Mouse (Mus musculus) adrenal gland, adult 2 months (tissue): ENCODE data around the gene Slc16a14. TPM values are rescaled to one million over a fixed set of nuclear protein-coding genes. Genes with fewer than 3 reads are reported as not detected.

Experiments used
- DNase-seq: peaks from one replicate; pipeline ENCODE4 v3.0.0; 2021
- polyA plus RNA-seq: library from polyadenylated mRNA; depleted of rRNA; stranded (reverse); fragments of >200 nt; gene quantifications from 2 replicates; pipeline ENCODE4 v1.2.3, GENCODE M21; 2012
- total RNA-seq, 2 experiments: library from RNA; stranded (reverse); gene quantifications; 2 replicates each; pipeline ENCODE4 v1.2.3; 2021

The Slc16a14 gene
- total and polyA plus RNA-seq, 3 experiments, result 0.37 to 18.7 (median 0.81) TPM

- no peak for DNase-seq
Measured at GRCm38 (mm10) chr1:84910177-84910804, 24.6 kb downstream of the Slc16a14 start.

DNA sequence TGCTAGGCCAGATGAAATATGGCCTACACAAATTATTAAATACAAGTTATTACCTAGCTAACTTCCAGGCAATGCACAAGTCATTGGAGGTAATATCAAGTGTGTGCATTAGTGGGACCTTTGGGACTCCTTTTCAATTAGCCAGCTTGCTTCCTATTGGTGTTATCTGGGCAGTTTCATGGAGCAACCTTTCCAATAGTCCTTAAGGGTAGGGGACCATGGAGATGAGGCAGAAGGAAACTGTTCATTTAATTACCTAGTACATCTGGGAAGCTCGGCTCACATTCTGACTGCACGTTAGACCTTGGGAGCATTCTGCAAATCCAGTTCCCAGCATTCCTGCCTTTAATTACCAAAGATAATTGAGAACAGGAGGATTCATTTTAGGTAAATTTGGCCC is 30.5 kb downstream of the Slc16a14 start:
- DNase-seq, result no peak

GRCm38 (mm10) chr1:84899156-84899555 is 35.8 kb downstream of the Slc16a14 start:
- peak; percentile 48 for DNase-seq

- no peak for DNase-seq
Measured at GRCm38 (mm10) chr1:84897364-84897763, 37.6 kb downstream of the Slc16a14 start.

DNA sequence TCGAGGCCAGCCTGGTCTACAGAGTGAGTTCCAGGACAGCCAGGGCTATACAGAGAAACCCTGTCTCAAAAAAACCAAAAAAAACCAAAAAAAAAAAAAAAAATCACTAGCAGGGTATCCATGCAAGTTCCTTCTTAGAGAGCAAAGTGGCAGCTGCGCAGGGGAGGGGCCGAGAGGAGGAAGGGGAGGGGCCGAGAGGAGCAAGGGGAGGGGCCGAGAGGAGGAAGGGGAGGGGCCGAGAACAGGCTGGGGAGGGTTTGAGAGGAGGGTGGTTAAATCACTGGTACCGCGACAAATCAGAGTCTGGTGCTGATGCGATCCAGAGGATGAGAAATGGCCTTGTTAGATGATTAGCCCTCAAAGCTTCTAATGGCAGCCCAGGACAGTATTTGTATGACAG is 43.2 kb downstream of the Slc16a14 start:
- no peak for DNase-seq

DNA sequence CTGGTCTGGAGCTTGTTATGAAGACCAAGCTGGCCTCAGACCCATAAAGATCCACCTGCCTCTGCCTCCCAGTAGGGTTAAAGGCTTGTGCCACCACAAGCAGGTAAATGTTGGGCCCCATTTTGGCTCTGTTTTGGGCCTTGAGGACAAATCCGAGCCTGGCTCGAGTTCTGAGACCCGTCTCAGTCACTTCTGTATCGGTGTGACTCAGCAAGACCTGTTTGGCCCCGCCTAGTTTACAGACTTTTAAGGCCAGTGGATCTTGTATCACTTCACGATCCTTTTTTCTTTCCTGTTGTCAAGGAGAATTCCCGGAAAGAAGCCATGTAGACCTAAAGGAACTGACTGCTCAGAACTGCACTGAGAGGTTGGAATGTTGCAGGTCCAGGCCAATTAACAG is 44.4 kb downstream of the Slc16a14 start:
- no peak for DNase-seq

DNA sequence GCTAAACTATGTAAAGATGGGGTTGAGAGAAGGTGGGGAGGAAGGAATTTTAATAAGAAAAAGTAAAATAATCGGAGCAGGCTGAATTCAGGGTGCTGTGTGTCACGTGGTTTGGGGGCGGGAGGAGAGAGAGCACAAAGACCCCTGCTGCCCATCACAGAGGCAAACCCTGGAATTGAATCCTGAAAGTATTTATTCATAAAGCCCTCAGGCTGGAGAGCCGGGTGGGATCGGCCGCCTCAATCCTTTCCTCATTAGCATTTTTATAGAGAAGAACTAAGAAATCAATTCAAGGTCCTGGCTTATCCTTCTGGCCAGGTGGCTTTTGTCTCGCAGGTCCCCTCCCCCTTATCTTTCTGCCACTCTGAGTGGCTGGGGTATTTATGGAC is 44.9 kb downstream of the Slc16a14 start:
- no peak for DNase-seq

GRCm38 (mm10) chr1:84889330-84890004 is 45.5 kb downstream of the Slc16a14 start:
- DNase-seq, result no peak

GRCm38 (mm10) chr1:84885921-84886320 is 49.0 kb downstream of the Slc16a14 start:
- DNase-seq, result no peak

DNA sequence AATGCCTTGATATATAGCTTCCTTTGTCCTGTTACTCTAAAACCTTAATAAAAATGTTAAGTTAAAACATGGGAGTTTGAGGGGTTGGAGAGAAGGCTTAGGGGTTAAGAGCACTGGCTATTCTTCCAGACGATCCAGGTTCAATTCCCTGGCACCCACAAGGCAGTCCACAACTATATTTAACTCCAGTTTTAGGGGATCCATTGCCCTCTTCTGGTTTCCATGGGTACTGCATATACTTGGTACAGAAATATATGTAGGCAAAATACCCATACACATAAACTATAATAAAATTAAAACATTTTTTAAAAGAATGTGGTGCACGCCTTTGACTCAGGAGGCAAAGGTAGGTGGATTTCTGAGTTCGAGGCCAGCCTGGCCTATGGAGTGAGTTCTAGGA is 49.8 kb downstream of the Slc16a14 start:
- DNase-seq, result no peak

GRCm38 (mm10) chr1:84883889-84884288 is 51.0 kb downstream of the Slc16a14 start:
- no peak for DNase-seq

DNA sequence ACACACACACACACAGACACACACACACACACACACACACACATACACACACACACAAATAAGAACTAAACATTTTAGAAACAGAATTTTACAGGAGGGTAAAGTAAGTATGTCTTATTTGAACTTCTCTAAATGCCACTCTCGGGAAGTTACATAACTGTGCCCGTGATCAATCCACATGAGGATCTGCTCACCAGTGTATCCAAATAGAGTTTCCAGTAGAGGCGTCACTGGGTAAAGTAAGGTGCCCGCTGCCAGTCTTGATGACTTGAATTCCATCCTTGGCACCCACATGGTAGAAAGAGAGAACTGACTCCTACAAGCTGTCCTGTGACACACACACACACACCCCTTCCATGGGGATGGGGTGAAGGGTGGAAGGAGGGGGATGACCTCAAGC is 52.0 kb downstream of the Slc16a14 start:
- no peak for DNase-seq

DNA sequence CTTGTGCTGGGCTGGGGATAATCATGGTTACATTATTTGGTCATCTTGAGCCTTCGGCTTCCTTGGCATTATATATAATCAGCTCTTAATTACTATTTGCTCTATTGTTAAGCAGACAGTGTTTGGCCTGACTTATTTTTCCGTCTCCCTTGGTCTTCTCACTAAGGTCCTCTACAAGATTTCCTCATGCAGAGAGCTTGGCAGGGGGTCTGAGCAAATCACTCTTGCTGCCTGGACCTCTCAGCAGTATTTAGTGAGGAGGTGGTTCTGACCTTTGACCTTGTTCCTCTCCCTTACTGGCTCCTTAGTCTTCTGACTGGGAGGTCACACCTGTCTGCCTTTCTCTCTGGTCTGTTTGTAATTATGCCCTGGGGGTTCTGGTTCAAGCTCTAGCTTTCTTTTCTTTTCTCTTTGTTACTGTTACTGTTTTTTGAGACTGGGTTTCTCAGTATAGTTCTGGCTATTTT is 52.8 kb downstream of the Slc16a14 start:
- DNase-seq, result no peak

DNA sequence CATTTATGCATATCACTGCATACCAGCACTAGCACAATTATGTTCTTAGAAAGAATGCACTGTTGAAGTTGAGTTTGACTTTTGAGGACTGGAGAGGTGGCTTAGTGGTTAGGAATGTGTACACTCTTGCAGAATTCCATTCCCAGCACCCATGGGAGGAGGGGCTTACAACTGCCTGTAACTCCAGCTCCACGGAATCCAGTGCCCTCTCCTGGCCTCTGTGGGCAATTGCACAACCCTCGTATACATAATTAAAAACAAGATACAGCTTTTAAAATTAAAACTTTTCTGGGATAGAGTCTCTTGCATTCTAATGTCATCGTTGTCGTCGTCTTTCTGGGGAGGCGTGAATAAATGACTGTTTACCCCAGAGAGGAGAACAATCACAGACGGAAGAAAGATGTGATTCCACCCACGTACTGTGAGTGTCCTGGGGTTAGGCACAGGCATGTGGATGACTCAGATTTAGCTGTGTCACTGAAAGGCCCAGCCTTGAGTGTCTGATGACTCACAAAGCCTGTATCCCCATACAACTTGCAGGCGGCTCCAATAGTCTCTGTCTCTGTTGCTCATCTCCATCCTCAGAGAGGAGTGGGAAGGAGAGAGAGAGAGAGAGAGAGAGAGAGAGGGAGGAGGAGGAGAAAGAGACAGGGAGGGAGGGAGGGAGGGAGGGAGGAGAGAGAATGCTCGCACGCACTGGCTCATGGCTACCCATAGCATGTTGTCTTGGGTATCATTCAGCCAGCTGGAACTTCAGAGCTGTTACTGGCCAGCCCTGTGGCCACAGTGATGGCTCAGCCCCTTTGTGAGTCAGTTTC is 53.5 kb downstream of the Slc16a14 start:
- DNase-seq, result peak; percentile 84

DNA sequence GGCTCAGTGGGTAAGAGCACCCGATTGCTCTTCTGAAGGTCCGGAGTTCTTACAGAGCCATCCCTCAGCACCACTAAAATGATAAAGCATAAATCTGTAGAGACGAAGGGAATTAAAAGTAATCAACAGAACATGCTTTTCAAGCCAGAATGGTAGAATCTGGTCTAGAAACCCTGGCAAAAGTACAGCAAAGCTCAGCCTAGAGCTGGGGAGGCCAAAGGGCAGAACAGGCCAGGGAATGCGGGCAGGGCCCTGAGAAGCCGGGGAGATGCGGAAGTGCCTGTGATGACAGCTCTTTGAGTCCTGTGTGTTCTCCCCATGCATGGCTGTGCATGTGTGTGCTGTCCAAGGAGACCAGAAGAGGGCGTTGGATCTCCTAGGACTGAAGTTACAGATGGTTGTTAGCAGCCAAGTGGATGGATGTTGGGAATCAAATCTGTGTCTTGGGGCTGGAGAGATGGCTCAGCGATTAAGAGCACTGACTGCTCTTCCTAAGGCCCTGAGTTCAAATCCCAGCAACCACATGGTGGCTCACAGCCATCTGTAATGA is 55.3 kb downstream of the Slc16a14 start:
- no peak for DNase-seq

- DNase-seq, result no peak
Measured at GRCm38 (mm10) chr1:84877590-84877989, 57.3 kb downstream of the Slc16a14 start.

- DNase-seq, result no peak
Measured at GRCm38 (mm10) chr1:84872939-84873338, 62.0 kb downstream of the Slc16a14 start.

- no peak for DNase-seq
Measured at GRCm38 (mm10) chr1:84872105-84872504, 62.8 kb downstream of the Slc16a14 start.

DNA sequence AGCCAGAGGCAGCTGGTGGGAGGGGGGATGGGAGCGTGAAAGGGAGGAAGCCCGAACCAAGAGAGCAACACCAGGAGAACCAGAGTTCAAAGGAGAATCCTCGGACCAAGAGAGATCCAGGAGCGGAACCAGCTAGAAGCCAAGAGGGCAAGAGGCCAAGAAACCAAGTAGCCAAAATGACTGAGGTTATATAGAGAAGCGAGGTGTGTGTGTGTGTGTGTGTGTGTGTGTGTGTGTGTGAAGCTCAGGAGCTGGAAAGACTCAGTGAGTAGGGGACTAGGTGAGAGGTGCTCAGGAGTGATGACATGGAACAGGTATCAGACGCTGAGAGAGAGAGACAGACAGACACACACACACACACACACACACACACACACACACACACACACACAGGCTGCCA is 63.8 kb downstream of the Slc16a14 start:
- no peak for DNase-seq

DNA sequence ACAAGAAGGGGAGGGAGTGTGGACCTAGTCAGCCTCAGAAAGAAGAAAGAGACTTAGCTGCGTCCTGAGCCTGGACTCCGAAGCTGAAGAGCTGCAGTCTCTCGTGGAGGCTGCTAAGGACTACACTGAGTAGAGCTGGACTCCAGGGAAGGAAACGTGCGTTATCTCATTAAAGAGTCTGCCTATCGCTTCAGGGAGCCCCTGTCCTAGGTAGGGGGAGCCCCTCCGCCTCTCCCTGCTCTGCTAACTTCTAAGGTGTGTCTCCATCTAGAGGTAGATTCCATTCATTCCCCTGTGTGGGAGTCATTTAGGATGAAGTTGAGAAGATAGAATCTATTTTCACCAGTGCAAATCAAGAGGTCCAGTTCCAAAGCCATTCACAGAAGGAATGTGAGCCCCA is 65.4 kb downstream of the Slc16a14 start:
- DNase-seq, result no peak

GRCm38 (mm10) chr1:84868841-84869240 is 66.1 kb downstream of the Slc16a14 start:
- no peak for DNase-seq

DNA sequence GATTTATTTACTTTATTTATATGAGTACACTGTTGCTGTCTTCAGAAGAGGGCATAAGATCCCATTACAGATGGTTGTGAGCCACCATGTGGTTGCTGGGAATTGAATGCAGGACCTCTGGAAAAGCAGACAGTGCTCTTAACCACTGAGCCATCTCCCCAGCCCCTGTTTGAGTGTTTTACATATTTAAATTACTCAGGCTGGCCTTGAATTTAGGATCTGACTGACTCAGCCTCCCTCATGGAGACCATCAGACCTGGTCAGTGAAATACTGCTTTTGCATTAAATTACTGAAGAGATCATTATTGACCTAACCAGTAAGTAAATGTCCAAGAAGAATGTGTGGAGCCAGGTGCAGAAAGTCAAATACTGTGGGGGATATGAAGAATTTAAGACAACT is 66.6 kb downstream of the Slc16a14 start:
- DNase-seq, result no peak
